Mouse (Mus musculus): ENCODE results near the gene Zfp120.
"Not testable (repeated sequence)": the region's sequence is repeated elsewhere in the genome, so short reads cannot be mapped to it uniquely, and the experiment has no call there.

Gene Zfp120

DNA sequence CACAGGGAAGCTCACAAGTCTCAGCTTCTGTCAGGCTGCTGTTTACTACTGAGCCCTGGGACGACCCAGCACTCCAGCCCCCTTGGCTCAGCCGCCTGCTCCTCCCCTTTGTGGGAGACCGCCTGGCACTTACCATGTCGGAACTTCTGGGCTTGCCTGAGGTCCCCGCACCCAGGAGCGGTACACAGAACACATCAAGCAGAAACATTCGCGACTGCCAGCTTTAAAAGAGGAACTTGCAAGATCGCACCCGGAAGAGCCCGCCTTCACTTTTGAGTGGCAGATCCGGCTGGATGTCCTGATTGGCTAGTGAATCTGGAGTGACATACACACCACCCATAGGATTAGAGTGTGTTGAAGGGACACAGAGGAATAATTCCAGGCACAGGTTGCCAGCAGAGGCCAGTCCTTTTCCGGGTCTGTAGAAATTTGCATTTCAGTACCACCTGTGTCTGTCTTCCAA lies at the start of gene Zfp120:
TSS of gene Zfp120 (minus strand) at position 274 of the 463 bp plus-strand sequence.
- in situ Hi-C loops (cut with MboI, MseI), result loop anchor here (5.0 to 10.0 kb wide), 3 partner anchors 176 to 1252 kb away; no protein-coding TSS in a partner anchor

DNA sequence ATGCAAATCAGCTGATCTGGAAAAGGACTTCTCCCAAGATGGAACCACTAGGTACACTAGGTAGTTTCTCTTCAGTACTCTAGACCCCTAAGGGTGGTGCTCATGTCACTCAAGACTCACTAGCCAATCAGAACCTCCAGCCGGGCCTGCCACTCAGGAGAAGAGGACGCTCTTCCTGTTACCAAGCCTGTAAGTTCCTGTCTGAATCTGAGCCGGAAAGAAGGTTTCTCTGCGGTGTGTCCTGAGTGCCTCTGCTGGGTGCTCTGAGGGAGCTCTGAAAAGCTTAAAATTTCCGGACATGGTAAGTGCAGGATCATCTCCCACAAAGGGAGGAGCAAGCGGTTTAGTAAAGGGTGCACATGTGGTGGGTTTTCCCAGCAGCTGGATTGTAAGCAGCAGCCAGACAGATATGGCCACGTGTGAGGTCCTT lies 45.1 kb upstream of the Zfp120 start, which contains the start of gene Gm14139:
TSS of gene Gm14139 (plus strand) at position 186 of the 430 bp plus-strand sequence.
- in situ Hi-C loops (cut with MboI, MseI), result not testable (repeated sequence)

DNA sequence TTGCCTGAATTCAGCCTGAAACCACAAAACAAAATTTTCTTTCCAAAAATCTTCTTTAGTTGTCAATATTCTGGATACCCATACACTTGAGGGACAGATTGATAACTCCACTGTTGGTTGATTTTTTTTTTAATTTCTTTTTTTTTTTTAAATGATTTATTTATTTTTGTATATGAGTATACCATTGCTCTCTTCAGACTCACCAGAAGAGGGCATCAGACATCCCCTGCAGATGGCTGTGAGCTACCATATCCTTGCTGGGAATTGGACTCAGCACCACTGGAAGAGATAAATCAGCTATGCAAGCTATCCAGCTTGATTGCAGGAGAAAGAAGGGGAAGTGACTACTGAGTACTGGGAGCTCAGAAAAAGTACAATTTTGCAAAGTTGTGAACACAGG lies 44.5 kb upstream of the Zfp120 start:
- in situ Hi-C loops (cut with MboI, MseI), result not testable (repeated sequence)

DNA sequence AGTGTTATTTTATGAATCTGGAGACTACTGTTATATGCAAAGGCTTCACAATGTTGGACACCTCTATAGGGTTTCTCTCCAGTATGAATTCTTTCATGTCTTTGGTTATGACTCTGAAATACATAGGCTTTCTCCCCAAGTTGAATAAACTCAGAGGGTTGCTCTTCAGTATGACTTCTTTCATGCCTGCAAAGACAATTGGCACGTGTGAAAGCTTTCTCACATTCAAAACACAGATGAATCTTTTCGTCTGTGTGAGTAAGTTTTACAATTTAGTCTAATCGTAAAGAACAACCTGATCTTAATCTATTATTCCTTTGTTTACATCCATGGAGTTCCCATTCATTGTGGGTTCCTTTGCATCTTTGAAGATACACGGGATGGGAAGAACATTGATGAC lies 43.1 kb upstream of the Zfp120 start, which contains the start of gene Gm10770:
TSS of gene Gm10770 (minus strand) at position 101 of the 400 bp plus-strand sequence.
- in situ Hi-C loops (cut with MboI, MseI), result not testable (repeated sequence)

DNA sequence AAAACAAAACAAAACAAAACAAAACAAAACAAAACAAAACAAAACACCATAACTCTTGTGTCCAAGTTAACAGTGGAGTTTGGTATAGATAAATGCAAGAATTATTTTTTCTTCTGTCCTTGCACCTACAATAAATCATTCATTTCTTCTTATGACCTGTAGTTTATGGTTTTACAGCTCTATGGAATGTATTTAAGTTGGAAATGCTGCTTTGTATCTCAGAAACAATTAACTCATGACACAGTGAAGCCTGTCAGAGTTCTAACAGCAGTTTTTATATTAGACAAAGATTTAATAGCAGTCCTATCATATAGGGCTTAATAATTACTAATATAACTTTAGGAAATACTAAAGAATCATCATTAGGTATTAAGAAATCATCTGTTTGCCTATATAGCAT lies 37.3 kb upstream of the Zfp120 start:
- in situ Hi-C loops (cut with MboI, MseI), result no loop called here

DNA sequence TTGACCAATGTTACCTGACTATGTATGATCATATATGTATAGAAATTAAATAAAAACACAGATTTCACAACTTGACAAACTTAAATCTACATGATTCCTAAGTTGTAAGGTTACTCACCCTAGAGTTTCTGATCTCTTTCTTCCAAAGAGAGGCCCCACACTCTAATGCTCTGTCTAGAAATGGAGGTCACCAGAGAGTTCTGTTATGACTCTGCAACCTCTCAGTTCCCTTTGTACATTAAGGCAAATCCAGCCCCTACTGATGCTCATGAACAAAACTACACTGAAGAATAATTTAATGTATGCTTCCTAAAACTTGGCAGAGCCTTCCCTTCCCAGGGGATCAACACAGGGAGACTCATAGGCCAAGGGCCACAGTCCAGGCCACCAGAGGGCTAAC lies 30.2 kb upstream of the Zfp120 start:
- in situ Hi-C loops (cut with MboI, MseI), result no loop called here

DNA sequence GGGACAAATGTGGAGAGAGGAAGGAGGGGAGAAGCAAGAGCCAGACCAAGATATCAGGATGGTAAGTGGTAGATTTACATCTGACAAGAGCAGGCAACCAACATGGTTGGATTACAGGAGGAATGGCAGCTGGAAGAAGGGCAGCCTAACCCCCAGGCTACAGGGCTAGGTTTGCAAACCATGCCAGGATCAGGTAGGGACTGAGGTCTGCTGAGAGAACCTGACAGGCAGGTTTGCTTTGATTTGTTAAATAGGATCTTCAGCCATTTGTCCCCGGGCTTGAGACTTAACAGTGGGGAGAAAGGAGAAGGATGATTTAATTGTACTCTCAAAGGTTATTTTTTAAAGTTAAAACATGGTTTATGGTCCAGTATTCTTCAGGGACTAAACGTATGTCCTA lies 3.7 kb downstream of the Zfp120 start:
- in situ Hi-C loops (cut with MboI, MseI), result loop anchor here (10.0 kb wide), 2 partner anchors 542 to 1248 kb away; no protein-coding TSS in a partner anchor

DNA sequence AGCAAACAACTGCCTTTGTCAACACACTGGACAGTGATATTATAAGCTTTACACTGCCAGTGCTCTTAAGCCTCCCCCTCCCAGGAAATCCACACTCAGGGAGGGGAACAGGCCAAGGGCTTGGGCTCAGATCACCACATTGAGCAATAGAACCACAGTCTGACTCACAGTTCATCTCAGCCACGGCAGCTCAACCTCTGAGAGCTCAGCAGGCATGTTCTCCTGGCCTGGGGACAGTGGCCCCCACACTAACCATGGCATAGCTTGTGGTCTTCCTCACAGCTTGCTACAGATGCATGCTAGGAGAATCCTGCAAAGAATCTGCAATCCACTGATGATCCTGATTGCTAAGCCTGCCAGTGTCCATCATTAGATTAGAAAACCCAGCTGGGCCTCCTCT lies 4.5 kb downstream of the Zfp120 start:
- in situ Hi-C loops (cut with MboI, MseI), result loop anchor here (10.0 kb wide), 2 partner anchors 543 to 1247 kb away; no protein-coding TSS in a partner anchor

DNA sequence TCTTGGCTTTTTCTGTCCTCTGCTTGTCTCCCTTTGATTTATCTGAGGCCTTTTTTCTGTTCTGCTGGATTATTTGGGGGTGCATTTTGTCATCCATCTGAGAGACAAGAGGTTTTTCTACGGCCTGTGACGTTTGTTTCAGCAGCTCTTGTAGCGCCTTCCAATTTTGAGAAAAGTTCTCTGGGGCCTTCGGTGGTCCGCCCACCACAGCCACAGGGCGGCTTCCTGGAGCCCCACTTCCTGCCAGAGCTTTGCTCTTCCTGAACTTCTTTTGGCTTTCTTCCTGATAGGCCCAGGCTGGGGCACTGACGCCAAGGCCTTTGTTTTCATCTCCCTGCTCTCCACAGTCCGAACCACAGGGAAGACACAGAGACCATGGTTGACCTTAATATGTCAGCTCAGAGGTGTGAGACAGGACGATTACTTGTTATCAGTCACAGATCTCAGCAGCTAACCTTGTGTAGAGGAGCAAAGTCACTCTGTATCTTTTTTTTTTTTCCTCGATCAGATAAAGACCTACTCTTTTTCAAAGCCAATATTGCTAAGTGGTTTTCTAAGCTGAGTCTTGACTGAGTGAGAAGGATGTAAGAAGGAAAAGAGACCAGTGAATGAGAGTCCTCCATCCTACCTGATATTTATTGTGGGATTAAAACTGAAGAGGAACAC lies 25.1 kb downstream of the Zfp120 start:
- in situ Hi-C loops (cut with MboI, MseI), result no loop called here

DNA sequence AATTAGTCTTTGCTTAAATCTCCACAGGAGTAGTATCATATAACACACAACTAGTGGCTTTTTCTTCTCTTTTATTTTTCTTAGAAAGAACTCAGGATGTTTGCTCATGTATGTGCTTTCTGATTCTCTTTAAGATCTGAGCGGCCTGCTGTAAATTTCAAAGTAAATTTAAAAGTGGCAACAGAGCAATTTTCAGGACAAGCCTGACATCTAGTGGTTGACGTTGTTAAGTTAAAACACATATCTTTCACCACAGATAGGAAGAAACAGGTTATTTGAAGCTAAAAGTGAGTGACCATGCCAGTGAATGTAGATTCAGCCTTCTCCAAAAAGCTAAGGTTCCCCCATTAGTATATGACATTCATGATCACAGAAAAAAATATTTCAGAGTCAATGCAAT lies 36.9 kb downstream of the Zfp120 start:
- in situ Hi-C loops (cut with MboI, MseI), result loop anchor here (5.0 to 10.0 kb wide), 2 partner anchors 747 to 1195 kb away; no protein-coding TSS in a partner anchor

Data from regulatory T cell (primary cell).